ENCODE assay signal across 22 mouse cellular contexts in genomic region chr16:78099114-78099513, GRCm38 (mm10).
DNase-seq lines count a peak whose midpoint lies in the region; ATAC-seq and TF ChIP-seq lines count a peak whose summit lies in the region.
"Had no signal": no experiment of that assay in that cellular context is flagged by ENCODE, and none has a peak within 500 bp of the region (broad histone marks: within the 10 kb centered on the region; RNA-seq: fewer than 3 reads in every experiment).

No protein-coding gene starts in this region.

- TF ChIP-seq CTCF in gastrocnemius, adult 2 months (IDR thresholded peaks at IDR 0.05), result no peak

- no peak for ATAC-seq in forebrain, embryonic 15.5 days (replicated peaks)
- ATAC-seq in limb, embryonic 14.5 days (ENCODE audit: low FRiP score, low read depth), result no peak
- ATAC-seq: CD4-positive, CD25-positive, alpha-beta regulatory T cell, adult 4 months; intestine, postnatal 0 days had no signal

- H3K4me1 ChIP-seq in forebrain, embryonic 15.5 days, result peaks cover 24% of the 10 kb centered on the region
- H3K4me1 ChIP-seq in forebrain, embryonic 10.5 days, result peaks cover 19% of the 10 kb centered on the region
- H3K4me1 ChIP-seq in limb, embryonic 14.5 days (ENCODE audit: control insufficient read depth, insufficient read depth, low read length), result peaks cover 22% of the 10 kb centered on the region
- H3K4me1 ChIP-seq in limb, embryonic 10.5 days, result no peaks in the 10 kb centered on the region; the same call in 1 of the 2 replicates
- H3K4me1 ChIP-seq: hindbrain, embryonic 12.5 days; hindbrain, embryonic 15.5 days had no signal

- H3K9ac ChIP-seq in forebrain, embryonic 15.5 days (replicated peaks), result no peak overlapping the region
- H3K9ac ChIP-seq in limb, embryonic 14.5 days (ENCODE audit: low read depth, low read length, severe bottlenecking), result no peak overlapping the region
- H3K9ac ChIP-seq: embryonic facial prominence, embryonic 15.5 days; hindbrain, embryonic 12.5 days; hindbrain, embryonic 15.5 days had no signal

- H3K36me3 ChIP-seq in forebrain, embryonic 15.5 days, result no peaks in the 10 kb centered on the region
- no peaks in the 10 kb centered on the region for H3K36me3 ChIP-seq in forebrain, embryonic 10.5 days (replicated peaks)
- H3K36me3 ChIP-seq in limb, embryonic 14.5 days (ENCODE audit: control insufficient read depth, insufficient read depth, low read length), result no peaks in the 10 kb centered on the region
- no peaks in the 10 kb centered on the region for H3K36me3 ChIP-seq in limb, embryonic 10.5 days
- H3K36me3 ChIP-seq: embryonic facial prominence, embryonic 15.5 days; hindbrain, embryonic 12.5 days; hindbrain, embryonic 15.5 days had no signal

- peak overlapping the region; percentile 77 for H3K27ac ChIP-seq in forebrain, embryonic 15.5 days (replicated peaks)
- H3K27ac ChIP-seq in forebrain, embryonic 10.5 days, result no peak overlapping the region
- peak overlapping the region; percentile 69; the same call in 1 of the 2 replicates for H3K27ac ChIP-seq in gastrocnemius, adult 2 months
- no peak overlapping the region for H3K27ac ChIP-seq in limb, embryonic 14.5 days (replicated peaks; ENCODE audit: low read depth, low read length)
- no peak overlapping the region for H3K27ac ChIP-seq in limb, embryonic 10.5 days
- H3K27ac ChIP-seq: heart, adult 2 months; hindbrain, embryonic 12.5 days; hindbrain, embryonic 15.5 days had no signal

- 37% methylated on average over 6 of the region's 6 CpGs for WGBS in forebrain, embryonic 15.5 days
- 89% methylated on average over 6 of the region's 6 CpGs for WGBS in forebrain, embryonic 10.5 days
- WGBS in limb, embryonic 14.5 days, result 36% methylated on average over 6 of the region's 6 CpGs
- WGBS in limb, embryonic 10.5 days, result 82% methylated on average over 6 of the region's 6 CpGs

- H3K9me3 ChIP-seq in forebrain, embryonic 15.5 days, result no peaks in the 10 kb centered on the region
- no peaks in the 10 kb centered on the region for H3K9me3 ChIP-seq in forebrain, embryonic 10.5 days
- H3K9me3 ChIP-seq in limb, embryonic 14.5 days (ENCODE audit: control insufficient read depth, low read length), result no peaks in the 10 kb centered on the region
- H3K9me3 ChIP-seq in limb, embryonic 10.5 days (replicated peaks), result no peaks in the 10 kb centered on the region
- H3K9me3 ChIP-seq: embryonic facial prominence, embryonic 15.5 days; hindbrain, embryonic 12.5 days; hindbrain, embryonic 15.5 days had no signal

- H3K27me3 ChIP-seq in forebrain, embryonic 15.5 days, result no peaks in the 10 kb centered on the region
- no peaks in the 10 kb centered on the region for H3K27me3 ChIP-seq in forebrain, embryonic 10.5 days (ENCODE audit: poor library complexity, severe bottlenecking)
- no peaks in the 10 kb centered on the region for H3K27me3 ChIP-seq in limb, embryonic 14.5 days (ENCODE audit: control insufficient read depth, insufficient read depth, low read length)
- H3K27me3 ChIP-seq in limb, embryonic 10.5 days (ENCODE audit: low read depth, poor library complexity, severe bottlenecking), result no peaks in the 10 kb centered on the region
- H3K27me3 ChIP-seq: embryonic facial prominence, embryonic 15.5 days; hindbrain, embryonic 12.5 days; hindbrain, embryonic 15.5 days had no signal

- H3K4me3 ChIP-seq in forebrain, embryonic 15.5 days, result no peak overlapping the region
- H3K4me3 ChIP-seq in forebrain, embryonic 10.5 days, result no peak overlapping the region
- H3K4me3 ChIP-seq in gastrocnemius, adult 2 months, result no peak overlapping the region
- H3K4me3 ChIP-seq in limb, embryonic 14.5 days (replicated peaks; ENCODE audit: low read length), result no peak overlapping the region
- H3K4me3 ChIP-seq in limb, embryonic 10.5 days, result no peak overlapping the region
- H3K4me3 ChIP-seq: embryonic facial prominence, embryonic 15.5 days; heart, adult 2 months; hindbrain, embryonic 12.5 days; hindbrain, embryonic 15.5 days had no signal

- intact Hi-C loops in gastrocnemius, adult 2 months (cut with DNase I), result no loop called here

- TF ChIP-seq POLR2A in limb, embryonic 14.5 days (IDR thresholded peaks at IDR 0.05; ENCODE audit: borderline replicate concordance, extremely low read depth, insufficient read depth, insufficient read length), result no peak

- H3K4me2 ChIP-seq in forebrain, embryonic 15.5 days (replicated peaks), result no peak overlapping the region
- H3K4me2 ChIP-seq in limb, embryonic 14.5 days (replicated peaks; ENCODE audit: low read depth, low read length, severe bottlenecking), result no peak overlapping the region
- H3K4me2 ChIP-seq: embryonic facial prominence, embryonic 15.5 days; heart, embryonic 11.5 days; hindbrain, embryonic 12.5 days; hindbrain, embryonic 15.5 days had no signal

- DNase-seq in forebrain, embryonic 10.5 days (ENCODE audit: extremely low spot score, low spot score), result no peak
- no peak for DNase-seq in gastrocnemius, adult 2 months
- DNase-seq in gastrocnemius, adult 8-10 months (ENCODE audit: low spot score in 2 of 2), result no peak
- DNase-seq in limb, embryonic 14.5 days (ENCODE audit: low spot score), result peak; percentile 45
- no peak for DNase-seq in limb, embryonic 10.5 days (ENCODE audit: low spot score)
- no peak for DNase-seq in urinary bladder, adult 18-20 months (ENCODE audit: low spot score in 2 of 2)
- DNase-seq: adrenal gland, adult 2 months; adrenal gland, postnatal 14 days; cerebellum, adult 11-12 months; cerebellum, adult 8-10 months; cerebellum, postnatal 36 days; embryo, embryonic 11 days; gastrocnemius, postnatal 25 days; heart, adult 2 months; kidney, adult 2 months had no signal

Comparison
In these comparisons a context has a peak if more than half of its experiments do, and no peak if none do; other contexts are left out.
1. H3K27ac ChIP-seq: peak in forebrain, embryonic 15.5 days (single experiment) and gastrocnemius, adult 2 months (single experiment); none in forebrain, embryonic 10.5 days (single experiment), limb, embryonic 14.5 days (single experiment) and limb, embryonic 10.5 days (single experiment).